Comparison of ENCODE assay signal across 17 mouse cellular contexts in genomic region chr19:6313796-6314195, GRCm38 (mm10). TPM values are rescaled to one million over a fixed set of nuclear protein-coding genes. Genes with fewer than 3 reads are reported as not detected.
A peak's percentile ranks its signal among the peaks of the same experiment; 100 is the strongest.
DNase-seq lines count a peak whose midpoint lies in the region; ATAC-seq and TF ChIP-seq lines count a peak whose summit lies in the region.
"Had no signal": no experiment of that assay in that cellular context is flagged by ENCODE, and none has a peak within 500 bp of the region (broad histone marks: within the 10 kb centered on the region; RNA-seq: fewer than 3 reads in every experiment).

No protein-coding gene starts in this region.

- H3K4me2 ChIP-seq in limb, embryonic 12.5 days: no peak overlapping the region
- H3K4me2 ChIP-seq: embryonic facial prominence, embryonic 13.5 days; embryonic facial prominence, embryonic 15.5 days; forebrain, embryonic 12.5 days had no signal

- H3K4me3 ChIP-seq in cerebellum, adult 2 months (replicated peaks; ENCODE audit: insufficient read depth, low read depth, low read length): no peak overlapping the region
- H3K4me3 ChIP-seq in limb, embryonic 12.5 days (replicated peaks): no peak overlapping the region
- no peak overlapping the region for H3K4me3 ChIP-seq in limb, embryonic 10.5 days
- H3K4me3 ChIP-seq: embryonic facial prominence, embryonic 13.5 days; embryonic facial prominence, embryonic 15.5 days; erythroblast, embryonic 14.5 days; forebrain, embryonic 10.5 days; forebrain, embryonic 12.5 days had no signal

- peak overlapping the region; percentile 23; the same call in 1 of the 2 replicates for H3K9ac ChIP-seq in limb, embryonic 12.5 days (replicated peaks)
- H3K9ac ChIP-seq: embryonic facial prominence, embryonic 13.5 days; embryonic facial prominence, embryonic 15.5 days; forebrain, embryonic 12.5 days had no signal

- H3K9me3 ChIP-seq in limb, embryonic 12.5 days: no peaks in the 10 kb centered on the region
- H3K9me3 ChIP-seq in limb, embryonic 10.5 days (replicated peaks): no peaks in the 10 kb centered on the region
- H3K9me3 ChIP-seq: embryonic facial prominence, embryonic 13.5 days; embryonic facial prominence, embryonic 15.5 days; forebrain, embryonic 10.5 days; forebrain, embryonic 12.5 days had no signal

- ATAC-seq in limb, embryonic 12.5 days (ENCODE audit: insufficient number of reproducible peaks, insufficient read depth, low FRiP score, low TSS enrichment, low read depth): no peak
- ATAC-seq: forebrain, embryonic 14.5 days; forebrain, embryonic 16.5 days had no signal

- H3K27me3 ChIP-seq in cerebellum, adult 2 months (ENCODE audit: control insufficient read depth, insufficient read depth, low read length): no peaks in the 10 kb centered on the region
- no peaks in the 10 kb centered on the region for H3K27me3 ChIP-seq in limb, embryonic 12.5 days
- no peaks in the 10 kb centered on the region for H3K27me3 ChIP-seq in limb, embryonic 10.5 days (ENCODE audit: low read depth, poor library complexity, severe bottlenecking)
- H3K27me3 ChIP-seq: embryonic facial prominence, embryonic 13.5 days; embryonic facial prominence, embryonic 15.5 days; forebrain, embryonic 12.5 days had no signal

- TF ChIP-seq CTCF in cerebellum, adult 2 months (IDR thresholded peaks at IDR 0.05; ENCODE audit: borderline replicate concordance, insufficient read depth, low read depth, low read length): no peak

- DNase-seq in cerebellum, adult 2 months: peak in 1 of 2 experiments; percentile 62
- no peak for DNase-seq in cerebellum, adult 11 months
- peak; percentile 57 for DNase-seq in cerebellum, adult 9-11 months
- no peak for DNase-seq in cerebellum, adult 8-10 months
- DNase-seq in limb, embryonic 10.5 days (ENCODE audit: low spot score): no peak
- DNase-seq: adrenal gland, adult 2 months; adrenal gland, postnatal 10 days; adrenal gland, postnatal 25 days; embryo, embryonic 11 days had no signal

- TF ChIP-seq POLR2A in cerebellum, adult 2 months (IDR thresholded peaks at IDR 0.05; ENCODE audit: borderline replicate concordance, insufficient read depth, low read length): no peak

- H3K36me3 ChIP-seq in limb, embryonic 12.5 days: peaks cover 82% of the 10 kb centered on the region
- peaks cover 68% of the 10 kb centered on the region for H3K36me3 ChIP-seq in limb, embryonic 10.5 days

- WGBS in cerebellum, adult 2 months: 35% methylated on average over 8 of the region's 8 CpGs
- 91% methylated on average over 8 of the region's 8 CpGs for WGBS in limb, embryonic 12.5 days
- WGBS in limb, embryonic 10.5 days: 91% methylated on average over 8 of the region's 8 CpGs

- peak overlapping the region; percentile 85 for H3K27ac ChIP-seq in cerebellum, adult 2 months (ENCODE audit: insufficient read depth, low read length)
- no peak overlapping the region for H3K27ac ChIP-seq in limb, embryonic 12.5 days
- no peak overlapping the region for H3K27ac ChIP-seq in limb, embryonic 10.5 days
- H3K27ac ChIP-seq: embryonic facial prominence, embryonic 13.5 days; embryonic facial prominence, embryonic 15.5 days; forebrain, embryonic 10.5 days; forebrain, embryonic 12.5 days had no signal

- H3K4me1 ChIP-seq in cerebellum, adult 2 months (ENCODE audit: control insufficient read depth, insufficient read depth, low read length): peaks cover 55% of the 10 kb centered on the region
- H3K4me1 ChIP-seq in limb, embryonic 12.5 days (replicated peaks): no peaks in the 10 kb centered on the region
- H3K4me1 ChIP-seq in limb, embryonic 10.5 days: 0 out of 2 replicates have a peak, but pooled peaks cover 1% of the 10 kb centered on the region
- H3K4me1 ChIP-seq: forebrain, embryonic 12.5 days had no signal

RNA-seq across cellular contexts. Expression of gene Cdc42bpg, which starts 7.5 kb away (rescaled TPM):
- polyA plus RNA-seq in cerebellum, adult 2 months (2012; rRNA removed): 33.1 and 36.5 TPM in 2 replicates
- polyA plus RNA-seq in limb, embryonic 12.5 days (2016; fragmentation: Nextera tagmentation; extraction: Ambion mirVana): 0.69 and 0.96 TPM in 2 replicates
- 0.15 and 0.38 TPM in 2 replicates for polyA plus RNA-seq in limb, embryonic 10.5 days (2016; fragmentation: Nextera tagmentation; extraction: Ambion mirVana)

RNA-seq across cellular contexts. Expression of gene Men1, which starts 21.0 kb away (rescaled TPM):
- 84.1 and 85.5 TPM in 2 replicates for polyA plus RNA-seq in cerebellum, adult 2 months (2012; rRNA removed)
- 103 and 107 TPM in 2 replicates for polyA plus RNA-seq in limb, embryonic 12.5 days (2016; fragmentation: Nextera tagmentation; extraction: Ambion mirVana)
- polyA plus RNA-seq in limb, embryonic 10.5 days (2016; fragmentation: Nextera tagmentation; extraction: Ambion mirVana): 118 and 120 TPM in 2 replicates

RNA-seq across cellular contexts. Expression of gene Map4k2, which starts 27.1 kb away (rescaled TPM):
- polyA plus RNA-seq in cerebellum, adult 2 months (2012; rRNA removed): 317 and 326 TPM in 2 replicates
- 13.5 and 13.6 TPM in 2 replicates for polyA plus RNA-seq in limb, embryonic 12.5 days (2016; fragmentation: Nextera tagmentation; extraction: Ambion mirVana)
- 10.4 and 15.2 TPM in 2 replicates for polyA plus RNA-seq in limb, embryonic 10.5 days (2016; fragmentation: Nextera tagmentation; extraction: Ambion mirVana)

RNA-seq across cellular contexts. Expression of gene Ehd1, which starts 37.3 kb away (rescaled TPM):
- polyA plus RNA-seq in cerebellum, adult 2 months (2012; rRNA removed): 168 and 220 TPM in 2 replicates
- 71.5 and 71.6 TPM in 2 replicates for polyA plus RNA-seq in limb, embryonic 12.5 days (2016; fragmentation: Nextera tagmentation; extraction: Ambion mirVana)
- polyA plus RNA-seq in limb, embryonic 10.5 days (2016; fragmentation: Nextera tagmentation; extraction: Ambion mirVana): 72.5 and 74.9 TPM in 2 replicates

RNA-seq across cellular contexts. Expression of gene Sf1, which starts 49.7 kb away (rescaled TPM):
- 175 and 196 TPM in 2 replicates for polyA plus RNA-seq in cerebellum, adult 2 months (2012; rRNA removed)
- 164 and 171 TPM in 2 replicates for polyA plus RNA-seq in limb, embryonic 12.5 days (2016; fragmentation: Nextera tagmentation; extraction: Ambion mirVana)
- 193 and 206 TPM in 2 replicates for polyA plus RNA-seq in limb, embryonic 10.5 days (2016; fragmentation: Nextera tagmentation; extraction: Ambion mirVana)

Comparison
In these comparisons a context has a peak if more than half of its experiments do, and no peak if none do; other contexts are left out.
1. RNA of gene Cdc42bpg, which starts 7.5 kb away (polyA plus RNA-seq): 33.1 to 36.5 TPM in cerebellum, adult 2 months; 0.69 to 0.96 TPM in limb, embryonic 12.5 days and 0.15 to 0.38 TPM in limb, embryonic 10.5 days; every median in the first group is over 10 times any median in the second.
2. RNA of gene Map4k2, which starts 27.1 kb away (polyA plus RNA-seq): 317 to 326 TPM in cerebellum, adult 2 months; 10.4 to 15.2 TPM in limb, embryonic 10.5 days and 13.5 to 13.6 TPM in limb, embryonic 12.5 days; every median in the first group is over 10 times any median in the second.